Mouse (Mus musculus) monocyte, adult 5-6 weeks (primary cell): ENCODE results near the gene Samd9l. TPM values are rescaled to one million over a fixed set of nuclear protein-coding genes. Genes with fewer than 3 reads are reported as not detected.
"Not testable (repeated sequence)": the region's sequence is repeated elsewhere in the genome, so short reads cannot be mapped to it uniquely, and the experiment has no call there.

Source experiments
- ATAC-seq: fragments of 153-309, 156-312 bp; replicated peaks from 2 replicates; pipeline ENCODE4 v1.8.0; 2017; ENCODE audit warnings: mild to moderate bottlenecking; ENCODE audit not compliant: low TSS enrichment, insufficient number of reproducible peaks, severe bottlenecking, poor library complexity, low FRiP score
- total RNA-seq: library from RNA; stranded (forward); fragments of 200-1000, 200-491, 200-594 nt; gene quantifications from 3 replicates; pipeline ENCODE4 v1.2.3, GENCODE M21; 2017

Gene Samd9l
- 90.8 to 218 TPM (median 100 TPM) in 3 replicates for total RNA-seq

DNA sequence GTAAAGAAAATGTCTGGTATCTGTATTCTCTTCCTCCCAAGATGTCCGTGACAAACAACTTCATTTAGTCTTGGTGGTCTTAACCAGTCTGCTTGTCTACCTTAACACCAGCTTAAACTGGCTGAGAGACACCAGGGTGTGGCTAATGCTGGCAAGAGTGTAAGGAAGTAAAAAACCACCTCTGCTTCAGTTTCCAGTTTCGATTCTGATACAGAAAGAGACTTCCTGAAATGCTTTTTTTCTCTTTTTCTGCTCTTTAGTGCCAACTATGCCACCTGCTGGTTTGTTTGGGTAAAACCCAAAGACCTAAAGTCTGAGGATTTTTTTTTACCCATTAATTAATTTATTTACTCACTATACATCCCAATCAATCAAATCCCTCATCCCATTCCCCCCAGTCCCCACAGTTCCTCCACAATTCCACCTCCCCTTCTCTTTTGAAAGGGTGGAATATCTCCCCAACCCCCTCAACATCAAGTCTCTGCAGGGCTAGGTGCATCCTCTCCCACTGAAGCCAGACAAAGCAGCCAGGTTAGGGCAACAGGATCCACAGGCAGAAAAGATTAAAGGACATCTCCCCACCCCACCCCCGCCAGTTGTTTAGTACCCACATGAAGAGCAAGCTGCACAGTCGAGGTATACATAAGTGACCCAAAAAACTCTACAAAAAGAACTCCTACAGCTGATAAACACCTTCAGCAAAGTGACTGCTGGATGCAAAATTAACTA, at the start of gene Samd9l:
Gene Samd9l, minus strand, starts transcription at position 233 of the 729 bp plus-strand sequence.
- ATAC-seq: peak; percentile 92

DNA sequence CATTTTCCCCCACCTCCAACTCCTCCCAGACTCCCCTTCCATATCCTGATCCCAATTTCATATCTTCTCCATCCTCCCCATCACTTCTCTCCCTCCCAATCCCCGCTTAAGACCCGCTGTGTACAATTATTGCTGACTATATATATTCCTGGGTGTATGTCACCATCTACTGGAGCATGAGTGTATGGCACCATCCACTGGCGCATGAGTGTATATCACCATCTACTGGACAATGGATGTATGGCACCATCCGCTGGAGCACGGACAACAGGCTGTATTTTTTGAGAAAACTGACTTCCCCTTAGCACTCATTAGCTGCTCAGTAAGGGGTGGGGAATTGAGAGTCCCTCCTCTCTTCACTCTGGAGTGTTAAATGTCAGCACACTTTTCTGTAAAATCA, 48.0 kb upstream of the Samd9l start:
- peak; percentile 100 for ATAC-seq

DNA sequence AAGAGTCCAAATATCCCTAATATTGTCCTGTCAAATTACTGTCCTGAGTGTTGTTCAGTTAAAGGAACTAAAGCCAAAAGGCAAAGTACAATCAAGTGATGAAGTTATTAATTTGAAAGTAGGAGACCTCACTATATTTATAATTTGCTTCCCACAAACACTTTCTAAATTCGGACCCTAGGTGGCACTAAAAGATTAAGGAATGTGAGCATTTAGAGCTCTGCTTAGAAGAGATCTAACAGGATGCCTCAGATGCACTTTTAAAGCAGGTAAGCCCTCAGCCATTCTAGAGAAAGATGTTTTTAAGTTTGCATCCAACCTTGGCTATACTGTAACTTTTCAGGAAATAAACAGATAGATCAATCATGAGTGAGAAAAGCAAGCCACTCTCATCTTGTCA, 44.5 kb upstream of the Samd9l start:
- no peak for ATAC-seq

DNA sequence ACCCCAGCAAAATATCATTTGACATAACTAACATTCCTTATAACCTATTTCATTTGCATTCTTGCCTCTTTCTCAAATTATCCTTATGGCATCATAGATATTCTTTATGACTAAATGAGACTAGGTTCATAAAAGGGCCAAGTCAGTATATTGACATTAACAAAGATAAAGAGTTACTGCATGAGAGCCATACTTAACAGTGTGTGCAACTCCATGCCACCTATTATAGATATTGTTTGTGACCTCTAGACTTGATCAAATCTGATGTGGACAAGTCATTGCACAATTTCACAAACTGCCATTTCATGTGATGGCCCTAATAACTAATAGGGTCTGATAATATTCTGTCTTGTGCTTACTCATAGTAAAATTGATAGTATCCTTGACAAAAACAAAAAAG, 36.7 kb upstream of the Samd9l start:
- no peak for ATAC-seq

DNA sequence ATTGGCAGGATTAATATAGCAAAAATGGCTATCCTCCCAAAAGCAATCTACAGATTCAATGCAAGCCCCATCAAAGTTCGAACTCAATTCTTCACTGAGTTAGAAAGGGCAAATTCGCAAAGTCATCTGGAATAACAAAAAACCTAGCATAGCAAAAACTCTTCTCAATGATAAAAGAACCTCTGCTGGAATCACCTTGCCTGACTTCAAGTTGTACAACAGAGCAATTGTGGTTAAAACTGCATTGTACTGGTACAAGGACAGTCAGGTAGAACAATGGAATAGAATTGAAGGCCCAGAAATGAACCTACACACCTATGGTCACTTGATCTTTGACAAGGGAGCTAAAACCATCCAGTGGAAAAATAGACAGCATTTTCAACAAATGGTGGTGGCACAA, 31.6 kb upstream of the Samd9l start:
- ATAC-seq: not testable (repeated sequence)

DNA sequence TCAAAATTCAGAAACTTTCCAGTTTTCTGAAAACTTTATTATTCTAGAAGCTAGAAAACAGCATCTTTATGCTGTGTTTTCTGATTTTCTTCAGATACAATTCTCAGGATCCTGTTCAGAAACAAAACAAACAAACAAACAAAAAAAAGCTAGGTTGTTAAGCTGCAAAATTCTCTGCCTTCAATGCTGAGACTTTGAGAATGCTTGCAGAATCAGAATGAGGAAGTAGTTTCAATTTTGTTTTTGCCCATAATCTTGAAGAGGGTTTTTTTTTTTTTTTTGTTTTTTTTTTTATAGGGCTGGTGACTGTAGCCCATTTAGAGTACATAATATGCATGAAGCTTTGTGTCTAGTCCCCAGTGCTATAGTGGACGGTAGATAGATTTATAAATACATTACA, 27.7 kb upstream of the Samd9l start:
- no peak for ATAC-seq

- ATAC-seq: 0 out of 2 replicates have a peak, but pooled peaks have one; percentile 36
These were observed 26.0 kb upstream of the Samd9l start for GRCm38 (mm10) chr6:3425333-3425732.

DNA sequence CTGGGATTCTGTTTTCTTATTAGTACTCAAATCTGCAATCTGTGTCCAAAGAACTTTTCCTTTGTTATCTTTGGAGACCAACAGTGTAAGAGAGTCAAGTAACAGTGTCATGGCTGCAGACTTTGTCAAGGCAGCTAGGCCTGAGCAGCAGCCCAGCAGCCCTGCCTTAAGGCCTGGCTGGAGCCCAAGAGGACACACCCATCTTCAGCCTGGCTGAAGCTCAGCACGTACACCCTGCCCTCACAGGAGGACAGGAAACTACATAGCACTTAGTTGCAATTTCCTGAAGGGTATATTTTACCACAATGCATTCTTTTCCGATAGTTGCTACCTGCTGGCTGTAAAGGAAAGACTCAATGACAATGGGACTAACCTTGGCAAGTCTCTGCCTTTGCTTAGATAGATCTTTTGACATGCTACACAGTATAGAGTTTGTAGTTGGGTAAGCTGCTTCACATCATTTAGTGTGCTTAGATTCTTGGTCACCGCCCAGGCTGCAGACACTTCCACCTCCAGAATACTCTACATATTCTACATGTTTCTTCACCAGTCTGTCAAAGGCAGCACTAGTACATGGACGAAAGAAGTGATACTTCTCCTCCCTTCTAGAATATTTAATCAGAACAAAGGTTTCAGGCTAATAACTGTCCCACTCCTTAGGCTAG, 25.4 kb upstream of the Samd9l start:
- ATAC-seq: peak; percentile 80

GRCm38 (mm10) chr6:3397182-3397906, 2.0 kb downstream of the Samd9l start:
- peak; percentile 50; the same call in 1 of the 2 replicates for ATAC-seq

- not testable (repeated sequence) for ATAC-seq
These were observed 3.3 kb downstream of the Samd9l start for GRCm38 (mm10) chr6:3395921-3396611.

DNA sequence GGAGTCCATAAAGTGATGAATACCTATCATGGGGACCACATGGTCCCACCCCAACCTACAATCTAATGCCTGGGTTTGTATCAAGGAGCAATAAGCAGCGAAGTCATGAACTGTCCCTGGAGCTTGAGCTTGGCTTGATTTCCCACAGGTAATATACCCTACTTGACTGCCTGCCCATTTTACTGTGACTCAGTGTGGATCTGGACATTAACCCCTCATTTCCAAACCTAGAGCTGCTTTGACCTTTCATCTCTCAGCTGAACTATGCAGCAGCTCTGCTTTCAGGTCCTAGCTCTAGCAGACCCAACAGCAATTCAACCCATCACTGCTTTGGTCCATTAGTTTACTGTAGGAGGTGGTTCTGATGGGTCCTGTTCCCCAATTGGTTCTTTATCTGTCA, 9.4 kb downstream of the Samd9l start:
- no peak for ATAC-seq

GRCm38 (mm10) chr6:3386565-3386964, 12.8 kb downstream of the Samd9l start:
- no peak; the same call in 1 of the 2 replicates for ATAC-seq

- ATAC-seq: peak; percentile 56; the same call in 1 of the 2 replicates
These were observed 14.6 kb downstream of the Samd9l start for GRCm38 (mm10) chr6:3384816-3385215.

- ATAC-seq: peak; percentile 79
These were observed 15.1 kb downstream of the Samd9l start for GRCm38 (mm10) chr6:3384115-3384791.

DNA sequence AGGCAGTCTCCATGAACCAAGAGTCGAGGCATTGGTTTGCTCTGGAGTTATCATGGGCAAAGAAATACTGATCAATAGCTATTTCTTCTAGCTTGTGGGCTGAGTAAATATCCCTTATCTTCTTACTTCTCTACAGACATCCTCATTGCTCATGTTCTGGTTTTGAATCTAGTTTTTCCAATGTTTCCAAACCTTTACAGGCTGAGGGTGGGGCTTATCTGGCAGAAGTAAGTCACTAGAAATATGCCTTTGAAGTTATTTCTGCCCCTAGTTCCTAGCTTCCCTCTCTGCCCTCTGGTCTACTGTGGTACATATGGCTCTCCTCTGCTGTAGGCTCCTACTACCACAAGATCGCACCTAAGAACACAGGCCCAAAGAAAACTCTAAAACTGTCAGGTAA, 20.2 kb downstream of the Samd9l start:
- no peak for ATAC-seq

DNA sequence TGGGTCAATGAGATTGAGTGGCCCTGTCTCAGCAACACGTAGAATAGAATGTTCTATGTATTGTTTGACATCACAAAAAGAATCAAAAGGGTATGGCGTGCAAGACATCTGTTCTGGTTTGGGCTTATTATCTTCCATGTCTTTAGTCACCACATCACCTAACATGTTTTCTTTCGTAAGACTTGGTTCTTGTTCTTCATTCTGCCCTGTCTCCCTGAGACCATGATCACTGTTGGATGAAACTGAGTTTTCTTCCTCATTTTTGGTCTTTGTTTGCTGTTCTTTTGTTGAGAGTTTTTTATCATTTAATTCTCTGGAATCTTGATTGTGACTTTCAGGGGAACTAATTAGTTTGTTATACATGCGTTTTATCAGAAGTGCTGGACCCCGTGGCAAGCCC, 22.7 kb downstream of the Samd9l start:
- ATAC-seq: no peak

GRCm38 (mm10) chr6:3369527-3369926, 29.8 kb downstream of the Samd9l start:
- ATAC-seq: no peak

DNA sequence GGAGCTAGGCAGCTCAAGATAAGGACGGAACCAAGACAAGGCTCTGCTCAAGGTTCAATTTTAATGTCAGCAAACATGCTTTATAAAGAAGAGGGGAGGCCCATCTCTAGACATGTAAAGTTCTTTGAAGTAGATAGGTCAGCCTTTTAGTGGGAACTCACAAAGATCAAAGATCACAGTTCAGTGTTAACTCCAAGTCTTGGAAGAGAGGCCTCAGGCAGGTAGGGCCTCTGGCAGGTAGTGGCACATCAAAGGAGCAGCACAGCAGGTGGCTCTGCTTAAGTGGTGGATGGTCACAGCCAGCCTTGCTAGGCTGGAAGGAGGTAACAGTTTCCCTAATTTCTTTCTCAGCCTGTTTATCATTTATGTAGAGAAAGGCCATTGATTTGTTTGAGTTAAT, 33.8 kb downstream of the Samd9l start:
- not testable (repeated sequence) for ATAC-seq
